Mouse (Mus musculus) gastrocnemius, adult 2 months (tissue): Measurements from ENCODE around the gene Mlxipl. TPM values are rescaled to one million over a fixed set of nuclear protein-coding genes. Genes with fewer than 3 reads are reported as not detected.

Experiments
- DNase-seq: peaks from one replicate; pipeline ENCODE4 v3.0.0; 2022
- H3K27ac ChIP-seq: fragments of 200-600 bp; 2 replicates; pipeline ENCODE4 v1.8.1; 2022; ENCODE audit warnings: mild to moderate bottlenecking
- H3K4me3 ChIP-seq: fragments of 200-600 bp; 2 replicates; pipeline ENCODE4 v1.8.1; 2022; ENCODE audit warnings: mild to moderate bottlenecking, moderate library complexity
- CTCF ChIP-seq: fragments of 200-600 bp; IDR thresholded peaks from 2 replicates; pipeline ENCODE4 v1.8.1; 2022; ENCODE audit warnings: antibody characterized with exemption, mild to moderate bottlenecking, moderate library complexity
- intact Hi-C: fragments of 180-260 bp; cut with DNase I; formaldehyde crosslinking; loops from one replicate; pipeline ENCODE4 v1.15.1; 2025
- total RNA-seq, 2 experiments: library from RNA; stranded (reverse); gene quantifications; 2 replicates each; pipeline ENCODE4 v1.2.3; 2021

Gene Mlxipl
- total RNA-seq, 2 experiments from 2014 or later: 64.8 to 100 TPM

- intact Hi-C loops: no loop called here
- no peak for DNase-seq
- peak overlapping the region; percentile 75 for H3K27ac ChIP-seq
- no peak overlapping the region for H3K4me3 ChIP-seq
- TF ChIP-seq CTCF: no peak
These were observed 72.7 kb downstream of the Mlxipl start for GRCm38 (mm10) chr5:135162361-135162760.

DNA sequence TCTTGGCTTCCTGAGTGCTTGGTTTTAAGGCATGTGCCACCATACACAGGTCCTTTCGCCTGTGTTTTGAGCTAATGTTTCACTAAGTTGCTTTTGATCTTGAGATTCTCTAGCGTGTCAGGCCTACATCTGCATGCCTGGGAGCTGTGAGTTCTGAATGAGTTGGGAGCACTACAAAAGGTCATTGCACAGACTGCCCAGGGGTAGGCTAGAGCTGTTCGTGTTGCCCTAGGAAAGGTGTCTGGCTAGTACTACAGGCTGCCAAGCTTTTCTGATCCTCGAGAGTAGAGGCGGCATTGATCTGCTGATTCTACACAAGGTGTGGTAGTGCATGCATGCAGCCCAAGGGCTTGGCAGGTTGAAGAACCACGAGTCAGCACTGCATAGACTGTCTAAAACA lies 73.1 kb downstream of the Mlxipl start:
- no peak for DNase-seq
- no peak for TF ChIP-seq CTCF
- Histone ChIP-seq H3K27ac (no peak overlapping the region), H3K4me3 (no peak overlapping the region)
- intact Hi-C loops: no loop called here

DNA sequence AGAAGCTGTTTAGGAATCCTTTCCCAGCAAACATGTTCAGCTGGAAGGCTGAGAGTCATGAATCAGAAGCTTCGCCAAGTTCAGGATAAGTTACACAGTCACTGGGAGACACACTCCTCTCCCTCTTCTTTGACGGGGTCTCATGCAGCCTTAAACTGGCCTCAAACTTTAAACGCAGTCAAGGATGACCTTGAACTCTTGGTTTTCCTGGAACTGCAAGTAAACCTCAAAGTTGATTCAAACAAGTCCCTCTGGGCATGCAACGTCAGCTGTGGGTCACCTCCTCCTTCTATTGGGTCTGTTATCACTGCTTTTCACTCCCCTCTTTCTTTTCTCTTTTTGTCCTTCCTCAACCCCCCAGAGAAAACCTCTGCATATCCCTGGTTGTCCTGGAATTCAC lies 77.2 kb downstream of the Mlxipl start:
- no peak for DNase-seq
- intact Hi-C loops: no loop called here
- Histone ChIP-seq H3K27ac (no peak overlapping the region), H3K4me3 (no peak overlapping the region)
- TF ChIP-seq CTCF: no peak

DNA sequence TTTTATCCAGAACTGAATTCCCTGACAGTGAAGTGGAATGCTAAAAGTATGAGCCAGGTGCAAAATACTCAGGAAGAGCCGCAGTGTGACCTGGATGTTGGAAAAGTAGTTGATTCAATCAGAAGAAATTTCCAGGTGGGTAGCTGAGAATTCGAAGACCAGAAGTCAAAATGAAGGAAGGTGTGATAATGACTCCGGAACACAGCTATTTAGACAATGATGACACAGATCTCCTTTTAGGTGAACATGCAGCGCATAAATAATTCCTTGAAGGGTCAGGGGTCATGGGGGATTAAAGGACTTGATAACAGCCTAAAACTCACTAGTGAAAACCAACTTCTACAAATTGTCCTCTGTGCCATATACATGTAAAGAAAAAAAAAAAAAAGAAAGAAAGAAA lies 77.8 kb downstream of the Mlxipl start:
- DNase-seq: no peak
- TF ChIP-seq CTCF: no peak
- intact Hi-C loops: no loop called here
- Histone ChIP-seq H3K4me3 (peak overlapping the region; percentile 97), H3K27ac (peak overlapping the region; percentile 98)

- intact Hi-C loops: loop anchor here (1.0 kb wide), 2 partner anchors 18 to 19 kb away; partner anchors contain the start of gene Tbl2
- peak within 1 kb of the TSS; percentile 97 for H3K4me3 ChIP-seq
- H3K27ac ChIP-seq: peak within 1 kb of the TSS; percentile 98
- TF ChIP-seq CTCF: no peak
- peak; percentile 98 for DNase-seq
These were observed 78.7 kb downstream of the Mlxipl start, which contains the start of gene Bcl7b for GRCm38 (mm10) chr5:135168063-135169062. Bcl7b (plus strand) TSS chr5:135168283.

DNA sequence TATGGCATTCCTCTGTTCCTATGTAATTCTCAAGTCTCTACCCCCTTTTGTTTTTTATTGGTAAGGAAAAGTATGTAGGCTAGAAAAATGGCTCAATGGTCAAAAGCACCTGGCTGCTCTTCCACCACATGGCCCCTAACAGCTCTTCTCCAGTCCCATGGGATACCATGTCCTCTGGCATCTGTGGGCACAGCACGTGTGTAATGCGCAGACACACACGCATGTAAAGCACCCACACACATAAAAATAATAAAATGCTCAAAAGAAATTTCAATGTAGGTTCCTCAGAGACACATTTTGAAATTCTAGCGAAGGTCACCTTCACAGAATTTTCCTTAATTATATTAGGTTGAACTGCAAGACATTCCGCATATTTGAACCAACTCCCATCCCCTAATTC lies 79.8 kb downstream of the Mlxipl start:
- peak overlapping the region; percentile 98 for H3K27ac ChIP-seq
- TF ChIP-seq CTCF: no peak
- intact Hi-C loops: no loop called here
- no peak for DNase-seq
- peak overlapping the region; percentile 97 for H3K4me3 ChIP-seq

GRCm38 (mm10) chr5:135171688-135172220 lies 82.1 kb downstream of the Mlxipl start:
- no peak overlapping the region for H3K27ac ChIP-seq
- no peak for TF ChIP-seq CTCF
- H3K4me3 ChIP-seq: no peak overlapping the region
- DNase-seq: no peak
- intact Hi-C loops: no loop called here

DNA sequence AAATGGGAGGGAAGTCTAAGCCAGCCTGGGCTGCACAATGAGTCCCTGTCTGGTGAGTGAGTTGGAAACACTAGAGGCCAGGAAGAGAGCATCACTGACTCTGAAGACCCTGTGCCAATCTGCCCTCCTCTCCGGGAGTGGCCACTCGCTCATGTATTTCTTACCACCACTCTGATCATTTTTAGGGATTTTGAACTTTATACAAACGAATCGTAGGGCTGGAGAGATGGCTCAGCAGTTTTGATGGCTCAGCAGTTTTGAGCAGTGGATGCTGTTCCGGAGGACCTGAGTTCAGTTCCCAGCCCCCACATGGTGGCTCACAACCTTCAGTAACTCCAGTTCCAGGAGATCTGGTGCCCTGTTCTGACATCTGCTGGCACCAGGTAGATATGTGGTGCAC lies 83.3 kb downstream of the Mlxipl start:
- no peak for TF ChIP-seq CTCF
- intact Hi-C loops: no loop called here

DNA sequence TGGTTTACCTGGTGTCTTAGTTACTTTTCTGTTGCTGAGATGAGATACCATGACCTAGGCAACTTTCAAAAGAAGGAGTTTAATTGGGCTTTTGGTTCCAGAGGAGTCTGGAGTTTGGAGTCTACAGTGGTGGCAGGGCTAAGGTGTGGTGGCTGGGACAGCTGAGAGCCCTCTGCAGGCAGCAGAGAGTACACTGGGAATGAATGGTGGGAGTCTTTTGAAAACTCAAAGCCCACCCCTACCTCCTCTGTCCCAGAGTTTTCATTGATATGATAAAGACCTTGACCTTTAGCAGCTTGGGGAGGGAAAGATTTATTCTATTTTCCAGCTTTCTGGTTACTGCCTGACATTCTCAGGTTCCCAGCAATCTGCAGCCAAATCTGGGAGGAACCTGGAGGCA lies 85.4 kb downstream of the Mlxipl start:
- 0 out of 2 replicates have a peak, but pooled peaks have one; percentile 1 for TF ChIP-seq CTCF
- no peak overlapping the region for H3K4me3 ChIP-seq
- intact Hi-C loops: no loop called here
- DNase-seq: no peak
- H3K27ac ChIP-seq: no peak overlapping the region

More for the DNA sequence above, 83.3 kb downstream of the Mlxipl start:
- H3K27ac ChIP-seq: no peak overlapping the region
- no peak overlapping the region for H3K4me3 ChIP-seq
- no peak for DNase-seq

DNA sequence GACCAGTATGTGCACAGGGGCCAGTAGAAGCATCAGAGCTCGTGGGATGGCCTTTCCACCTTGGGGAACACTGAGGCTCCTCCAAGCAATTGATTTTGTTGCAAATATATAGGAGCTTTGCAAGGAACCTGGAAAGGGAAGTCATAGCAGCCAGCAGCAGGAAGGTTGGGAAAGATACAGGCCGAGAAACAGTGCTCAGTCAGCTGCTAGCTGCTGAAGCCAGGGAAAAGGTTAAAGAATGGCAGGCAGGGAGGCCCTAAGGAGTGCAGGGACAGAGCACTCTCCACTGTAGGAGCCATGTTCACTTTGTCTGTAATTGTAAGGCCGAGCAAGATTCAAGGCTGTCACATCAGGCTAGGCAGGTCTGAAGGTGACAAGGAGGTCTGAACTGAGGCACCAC lies 88.8 kb downstream of the Mlxipl start:
- no peak for DNase-seq
- intact Hi-C loops: no loop called here
- H3K27ac ChIP-seq: no peak overlapping the region
- no peak overlapping the region for H3K4me3 ChIP-seq
- no peak for TF ChIP-seq CTCF

GRCm38 (mm10) chr5:135178996-135179395 lies 89.3 kb downstream of the Mlxipl start:
- intact Hi-C loops: no loop called here
- Histone ChIP-seq H3K27ac (no peak overlapping the region), H3K4me3 (no peak overlapping the region)
- no peak for DNase-seq
- no peak for TF ChIP-seq CTCF

DNA sequence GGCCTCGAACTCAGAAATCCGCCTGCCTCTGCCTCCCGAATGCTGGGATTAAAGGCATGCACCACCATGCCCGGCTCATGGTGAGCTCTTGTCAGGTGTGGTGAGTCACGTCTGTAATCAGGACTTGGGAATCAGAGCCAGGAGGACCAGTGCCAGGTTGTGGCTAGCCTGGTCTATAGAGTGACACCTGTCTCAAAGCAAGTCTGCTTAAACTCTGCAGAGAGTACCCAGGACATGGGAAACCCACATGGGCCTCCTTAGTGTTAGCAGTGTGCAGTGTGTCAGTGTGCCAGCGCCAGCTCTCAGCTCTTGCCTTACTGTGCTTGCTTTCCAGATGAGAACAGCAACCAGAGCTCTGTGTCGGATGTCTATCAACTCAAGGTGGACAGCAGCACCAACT lies 89.9 kb downstream of the Mlxipl start:
- no peak overlapping the region for H3K27ac ChIP-seq
- no peak for TF ChIP-seq CTCF
- no peak for DNase-seq
- intact Hi-C loops: no loop called here
- no peak overlapping the region for H3K4me3 ChIP-seq

- H3K4me3 ChIP-seq: no peak overlapping the region
- no peak for TF ChIP-seq CTCF
- no peak for DNase-seq
- intact Hi-C loops: no loop called here
- H3K27ac ChIP-seq: no peak overlapping the region
These were observed 91.1 kb downstream of the Mlxipl start for GRCm38 (mm10) chr5:135180796-135181195.
